Mouse (Mus musculus) layer of hippocampus, adult 2 months (tissue): ENCODE measurements around the gene Coch. TPM values are rescaled to one million over a fixed set of nuclear protein-coding genes. Genes with fewer than 3 reads are reported as not detected.
"Not testable (repeated sequence)": the region's sequence is repeated elsewhere in the genome, so short reads cannot be mapped to it uniquely, and the experiment has no call there.

Experiments
- DNase-seq, 2 experiments: peaks; one replicate each; pipeline ENCODE4 v3.0.0; 2022; ENCODE audit warnings: low spot score in 2 of 2
- H3K27ac ChIP-seq: fragments of 200-600 bp; 2 replicates; pipeline ENCODE4 v1.8.1; 2022
- H3K4me3 ChIP-seq: fragments of 200-600 bp; 2 replicates; pipeline ENCODE4 v1.8.1; 2022; ENCODE audit warnings: mild to moderate bottlenecking
- CTCF ChIP-seq: fragments of 200-600 bp; conservative IDR thresholded peaks from 2 replicates; pipeline ENCODE4 v1.8.1; 2022; ENCODE audit warnings: antibody characterized with exemption, mild to moderate bottlenecking, moderate library complexity
- long read RNA-seq, 2 experiments: library from polyadenylated mRNA; stranded (forward); transcript quantifications; one replicate each; pipeline ENCODE4 v2.0.0; 2021; ENCODE audit warnings: borderline mapping rate in 2 of 2
- total RNA-seq, 2 experiments: library from RNA; stranded (reverse); gene quantifications; 2 replicates each; pipeline ENCODE4 v1.2.3; 2021

Coch gene
- 1 to 10 TPM; 3.7 to 4.0 TPM for total RNA-seq
- long read RNA-seq, experiment 1, transcript Coch-201 (12 exons, 2,456 nt): major isoform, 9 of 10 reads
- long read RNA-seq, experiment 1, partial matches to known transcripts: 0 of 10 reads
- long read RNA-seq, experiment 1, other reads (novel, unspliced or antisense): 1 of 10 reads
- long read RNA-seq, experiment 2, partial matches to known transcripts: 0 of 7 reads
- long read RNA-seq, experiment 2, other reads (novel, unspliced or antisense): 2 of 7 reads

GRCm38 (mm10) chr12:51593229-51594029, at the start of gene Coch:
Coch (plus strand) TSS chr12:51593341.
- no peak for DNase-seq
- Histone ChIP-seq H3K27ac (no peak within 1 kb of the TSS), H3K4me3 (peak within 1 kb of the TSS; percentile 52)
- no peak for TF ChIP-seq CTCF

DNA sequence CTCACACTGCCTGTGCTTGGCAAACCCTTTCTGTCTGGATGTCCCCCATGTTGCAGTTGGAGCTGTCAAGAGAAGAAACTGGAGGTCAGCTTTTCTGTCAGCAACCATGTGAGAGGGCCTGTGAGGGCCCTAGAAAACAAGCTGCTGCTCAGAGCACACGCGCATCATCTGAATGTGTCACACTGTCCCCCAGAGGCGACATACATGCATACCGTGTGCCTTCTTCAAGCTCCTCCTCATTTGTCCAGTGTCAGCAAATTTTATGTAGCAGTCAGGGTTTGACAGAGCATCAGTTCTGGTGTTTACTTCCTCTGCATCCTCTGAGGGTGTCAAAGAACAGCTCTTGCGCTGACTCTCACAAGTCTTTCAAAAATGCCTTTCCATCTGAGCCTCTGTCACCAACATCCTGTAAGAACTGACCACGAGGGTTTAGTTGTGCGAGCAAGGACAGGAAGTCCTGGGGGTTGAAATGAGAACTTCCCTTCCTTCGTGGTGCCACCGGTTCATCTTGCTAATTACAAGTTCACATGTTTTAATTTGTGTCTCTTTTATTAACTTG, 49.7 kb upstream of the Coch start:
- no peak overlapping the region for H3K27ac ChIP-seq
- H3K4me3 ChIP-seq: no peak overlapping the region
- DNase-seq: no peak
- no peak for TF ChIP-seq CTCF

DNA sequence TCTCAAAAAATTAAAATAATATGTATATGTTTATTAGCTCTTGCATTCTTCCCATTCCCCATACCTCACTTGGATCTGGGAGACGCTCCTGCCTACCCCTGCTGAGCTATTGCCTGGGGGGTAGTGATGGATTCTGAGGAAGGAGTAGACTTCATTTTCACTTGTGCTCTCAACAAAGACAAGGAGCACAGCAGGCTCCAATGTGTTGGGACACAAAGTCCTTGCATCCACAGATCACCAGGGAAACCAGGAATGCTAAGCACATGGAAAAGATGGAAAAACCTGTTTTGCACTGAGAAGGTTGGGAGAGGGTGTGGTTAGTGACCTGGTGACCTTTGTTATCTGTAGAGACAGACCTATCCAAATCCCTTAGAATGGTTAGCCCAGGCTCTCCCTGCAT, 38.1 kb upstream of the Coch start:
- no peak for TF ChIP-seq CTCF

GRCm38 (mm10) chr12:51561416-51561815, 31.7 kb upstream of the Coch start:
- no peak for TF ChIP-seq CTCF
- Histone ChIP-seq H3K27ac (no peak overlapping the region), H3K4me3 (no peak overlapping the region)
- DNase-seq: no peak

More for the DNA sequence above, 38.1 kb upstream of the Coch start:
- no peak for DNase-seq
- Histone ChIP-seq H3K4me3 (no peak overlapping the region), H3K27ac (no peak overlapping the region)

GRCm38 (mm10) chr12:51567225-51567624, 25.9 kb upstream of the Coch start:
- no peak for DNase-seq
- no peak for TF ChIP-seq CTCF
- H3K4me3 ChIP-seq: no peak overlapping the region
- no peak overlapping the region for H3K27ac ChIP-seq

GRCm38 (mm10) chr12:51569472-51569871, 23.7 kb upstream of the Coch start:
- DNase-seq: no peak
- no peak for TF ChIP-seq CTCF
- Histone ChIP-seq H3K4me3 (no peak overlapping the region), H3K27ac (no peak overlapping the region)

- DNase-seq: no peak
- Histone ChIP-seq H3K4me3 (no peak overlapping the region), H3K27ac (no peak overlapping the region)
- TF ChIP-seq CTCF: peak; percentile 33
These were observed 23.2 kb upstream of the Coch start for GRCm38 (mm10) chr12:51569944-51570343.

DNA sequence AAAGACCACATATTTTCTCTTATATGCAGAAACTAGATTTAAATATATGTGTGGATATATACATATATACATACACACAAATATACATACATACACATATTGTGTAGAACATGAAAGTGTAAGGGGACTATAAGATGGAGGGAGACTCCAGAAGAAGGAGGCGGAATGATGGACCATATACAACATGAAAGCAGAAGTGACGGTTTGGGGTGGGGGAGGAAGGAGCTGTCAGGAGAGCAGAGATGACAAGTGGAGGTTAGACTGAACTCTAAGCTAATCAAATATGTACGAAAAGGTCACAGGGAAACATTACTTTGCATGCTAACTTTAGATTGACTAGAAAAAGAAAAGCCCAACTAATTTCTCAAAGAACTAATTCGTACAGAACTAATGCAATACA, 20.5 kb upstream of the Coch start:
- no peak overlapping the region for H3K27ac ChIP-seq
- no peak for DNase-seq
- TF ChIP-seq CTCF: no peak
- H3K4me3 ChIP-seq: no peak overlapping the region

DNA sequence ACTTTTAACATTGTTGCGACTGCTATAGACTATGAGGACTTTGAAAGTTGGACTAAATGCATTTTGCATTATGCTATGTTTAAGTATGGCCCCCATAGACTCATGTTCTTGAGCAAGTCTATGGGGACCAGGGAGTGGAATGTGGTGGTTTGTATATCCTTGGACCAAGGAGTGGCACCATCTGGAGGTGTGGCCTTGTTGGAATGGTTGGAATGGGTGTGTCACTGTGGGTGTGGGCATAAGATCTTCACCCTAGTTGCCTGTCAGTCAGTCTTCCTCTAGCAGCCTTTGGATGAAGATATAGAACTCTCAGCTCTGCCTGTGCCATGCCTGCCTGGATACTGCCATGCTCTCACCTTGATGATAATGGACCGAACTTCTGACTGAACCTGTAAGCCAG, 15.3 kb upstream of the Coch start:
- H3K4me3 ChIP-seq, DNase-seq, H3K27ac ChIP-seq: not testable (repeated sequence)

DNA sequence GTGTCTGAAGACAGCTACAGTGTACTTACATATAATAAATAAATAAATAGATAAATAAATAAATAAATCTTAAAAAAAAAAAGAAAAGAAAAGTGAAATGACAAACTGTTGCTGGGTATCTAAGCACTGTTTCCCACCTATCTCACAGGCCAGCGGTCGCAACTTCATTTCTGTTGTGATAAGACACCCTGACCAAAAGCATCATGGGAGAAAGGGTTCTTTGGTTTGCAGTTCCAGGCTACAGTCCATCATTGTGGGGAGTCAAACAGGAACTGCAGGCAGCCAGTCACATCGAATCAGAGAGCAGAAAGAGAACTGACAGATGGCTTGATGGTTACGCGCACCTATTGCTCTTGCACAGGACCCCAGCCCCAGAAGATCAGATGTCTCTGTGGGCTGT, 3.9 kb upstream of the Coch start:
- no peak overlapping the region for H3K4me3 ChIP-seq
- DNase-seq: no peak
- no peak for TF ChIP-seq CTCF
- no peak overlapping the region for H3K27ac ChIP-seq

DNA sequence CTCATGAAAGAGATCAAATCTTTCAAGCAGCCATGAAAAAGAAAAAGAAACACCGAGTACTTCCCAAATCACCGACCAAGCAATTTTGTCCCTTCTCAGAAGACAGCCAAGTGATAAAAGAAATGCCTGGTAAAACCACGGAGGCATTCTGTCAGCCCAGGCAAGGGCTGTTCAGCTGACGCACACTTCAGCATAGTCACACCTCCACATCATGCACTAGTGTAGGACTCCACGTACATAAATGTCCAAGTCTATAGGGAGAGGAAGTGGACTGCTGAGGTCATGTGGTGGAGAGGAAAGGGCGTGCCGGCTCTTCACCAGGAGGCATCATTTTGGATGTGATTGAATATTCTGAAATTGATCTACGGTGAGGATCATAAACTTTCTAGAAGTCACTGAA, 1.2 kb upstream of the Coch start:
- no peak for DNase-seq
- no peak for TF ChIP-seq CTCF
- Histone ChIP-seq H3K4me3 (no peak overlapping the region), H3K27ac (no peak overlapping the region)

DNA sequence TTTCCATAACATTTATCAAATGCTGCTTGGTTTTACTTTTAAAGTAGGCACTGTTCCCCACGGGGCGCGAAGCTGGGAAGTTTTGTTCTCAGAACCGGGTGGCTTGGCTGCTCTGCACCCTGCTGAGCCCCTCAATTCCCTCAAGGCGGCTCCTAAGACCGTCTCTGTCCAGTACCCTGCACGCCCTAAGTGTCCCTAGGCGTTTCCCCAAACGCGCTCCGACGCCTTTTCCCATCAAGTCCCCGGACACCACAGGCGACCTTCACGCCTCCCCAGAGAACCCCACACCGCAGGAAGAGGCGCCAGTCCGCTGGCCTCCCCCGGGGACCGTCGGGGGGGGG, 283 bp upstream of the Coch start:
- Histone ChIP-seq H3K27ac (no peak overlapping the region), H3K4me3 (peak overlapping the region; percentile 52)
- no peak for TF ChIP-seq CTCF
- DNase-seq: no peak

DNA sequence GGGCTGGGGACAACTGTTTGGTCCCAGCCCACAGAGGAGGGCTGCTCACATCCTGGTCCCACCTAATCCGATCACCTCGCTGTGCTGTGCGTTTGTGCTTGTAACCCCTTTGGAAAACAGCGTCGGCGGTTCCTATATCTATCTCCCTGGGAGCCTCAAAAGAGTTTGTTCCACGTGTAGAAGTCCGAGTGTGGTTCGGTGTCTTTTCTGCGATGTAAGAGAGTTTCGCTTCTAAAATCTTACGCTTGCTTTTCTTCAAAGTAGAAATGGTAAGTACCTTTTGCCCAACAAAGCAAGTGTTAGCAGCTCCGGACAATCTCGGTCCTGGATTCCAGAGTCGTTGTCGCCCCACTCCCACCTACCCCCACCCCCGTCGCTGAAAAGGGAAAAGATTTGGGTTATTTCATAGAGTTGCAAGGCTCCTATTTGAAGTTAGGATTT, 909 bp downstream of the Coch start:
- H3K4me3 ChIP-seq: peak overlapping the region; percentile 52
- no peak overlapping the region for H3K27ac ChIP-seq
- DNase-seq: no peak
- no peak for TF ChIP-seq CTCF

DNA sequence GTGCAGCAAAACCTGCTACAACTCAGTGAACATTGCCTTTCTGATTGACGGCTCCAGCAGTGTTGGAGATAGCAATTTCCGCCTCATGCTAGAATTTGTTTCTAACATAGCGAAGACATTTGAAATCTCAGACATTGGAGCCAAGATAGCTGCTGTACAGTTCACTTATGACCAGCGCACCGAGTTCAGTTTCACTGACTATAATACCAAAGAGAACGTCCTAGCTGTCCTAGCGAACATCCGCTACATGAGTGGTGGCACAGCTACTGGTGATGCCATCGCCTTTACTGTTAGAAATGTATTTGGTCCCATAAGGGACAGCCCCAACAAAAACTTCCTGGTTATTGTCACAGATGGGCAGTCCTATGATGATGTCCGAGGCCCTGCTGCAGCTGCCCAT, 10.2 kb downstream of the Coch start:
- Histone ChIP-seq H3K27ac (no peak overlapping the region), H3K4me3 (no peak overlapping the region)
- TF ChIP-seq CTCF: no peak
- no peak for DNase-seq
